Mouse (Mus musculus): ENCODE data around the gene Aldh1a2. TPM values are rescaled to one million over a fixed set of nuclear protein-coding genes. Genes with fewer than 3 reads are reported as not detected.
A peak's percentile ranks its signal among the peaks of the same experiment; 100 is the strongest.

Aldh1a2 gene
- polyA plus RNA-seq, 1 experiment from 2014 or later, result 24.3 TPM

DNA sequence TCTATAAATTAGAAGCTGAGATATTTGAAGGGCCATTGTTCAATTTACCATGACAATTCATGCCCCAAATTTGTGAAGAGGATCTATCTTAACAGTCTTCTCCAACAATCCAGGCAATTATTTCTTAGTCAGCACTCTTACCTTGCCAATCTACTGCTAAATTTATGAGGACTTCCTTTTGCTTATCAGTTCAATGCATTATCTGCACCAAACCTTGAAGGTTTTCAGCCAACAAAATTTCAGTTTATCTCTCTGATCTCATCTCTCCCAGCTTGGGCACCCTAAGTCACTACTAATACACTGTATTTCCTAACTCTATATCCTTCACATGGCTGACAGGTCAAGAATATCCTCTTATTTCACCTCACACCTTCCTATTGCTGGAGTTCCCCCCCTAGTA is 30.3 kb upstream of the Aldh1a2 start:
- no peak overlapping the region for H3K4me2 ChIP-seq
- ATAC-seq (replicated peaks; ENCODE audit: insufficient number of reproducible peaks, insufficient read depth, low FRiP score, low read depth), result no peak

DNA sequence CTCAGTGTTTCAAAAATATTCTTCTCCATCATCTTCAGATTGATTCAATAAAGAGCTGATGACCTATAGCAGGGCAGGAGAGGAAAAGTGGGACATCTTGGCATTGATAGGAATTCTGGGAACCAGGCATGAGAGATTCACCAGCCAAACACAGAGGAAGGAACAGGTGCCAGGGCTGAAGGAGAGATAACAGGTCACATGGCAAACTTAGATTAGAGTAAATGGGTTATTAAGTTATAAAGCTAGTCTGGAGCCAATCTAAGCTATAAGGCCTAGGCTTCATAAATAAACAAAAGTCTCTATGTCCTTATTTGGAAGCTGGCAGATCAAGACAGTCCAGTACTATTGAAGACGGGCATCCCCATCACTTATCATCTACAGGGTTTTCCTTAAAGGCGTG is 29.8 kb upstream of the Aldh1a2 start:
- Histone ChIP-seq H3K9ac (no peak overlapping the region), H3K9me3 (replicated peaks) (no peaks in the 10 kb centered on the region)
- 83% methylated on average over 2 of the region's 2 CpGs for WGBS

More for the DNA sequence above, 30.3 kb upstream of the Aldh1a2 start:
- peaks cover 4% of the 10 kb centered on the region; the same call in 1 of the 2 replicates for H3K4me1 ChIP-seq (replicated peaks)
- H3K27me3 ChIP-seq, result no peaks in the 10 kb centered on the region
- no peaks in the 10 kb centered on the region for H3K9me3 ChIP-seq (replicated peaks)
- H3K9ac ChIP-seq, result no peak overlapping the region
- H3K36me3 ChIP-seq, result no peaks in the 10 kb centered on the region
- no peak overlapping the region for H3K4me3 ChIP-seq
- H3K27ac ChIP-seq, result no peak overlapping the region

DNA sequence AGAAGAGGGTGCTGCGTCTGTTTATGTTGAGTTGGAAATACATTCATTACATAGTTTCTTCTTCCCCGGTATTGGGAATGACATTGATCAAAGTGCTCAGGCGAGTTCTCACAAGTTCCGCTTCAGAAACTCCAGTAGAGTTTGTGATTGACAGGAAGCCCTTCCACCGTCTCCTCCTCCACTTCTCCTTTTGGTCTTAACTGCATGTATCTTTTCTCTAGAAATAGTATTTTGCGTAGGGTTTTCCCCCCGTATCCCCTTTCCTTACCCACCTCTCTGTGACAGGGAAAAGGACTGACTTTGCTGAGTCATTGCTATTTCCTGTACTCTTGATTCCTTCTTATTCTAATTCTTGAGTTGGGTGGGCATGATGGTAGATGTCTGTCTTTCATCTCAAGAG is 28.2 kb upstream of the Aldh1a2 start:
- Histone ChIP-seq H3K9me3 (replicated peaks) (no peaks in the 10 kb centered on the region), H3K4me2 (no peak overlapping the region), H3K4me3 (no peak overlapping the region), H3K27me3 (no peaks in the 10 kb centered on the region), H3K9ac (no peak overlapping the region), H3K36me3 (no peaks in the 10 kb centered on the region), H3K27ac (no peak overlapping the region), H3K4me1 (replicated peaks) (peaks cover 4% of the 10 kb centered on the region; the same call in 1 of the 2 replicates)
- WGBS, result 83% methylated on average over 7 of the region's 7 CpGs
- no peak for ATAC-seq (replicated peaks; ENCODE audit: insufficient number of reproducible peaks, insufficient read depth, low FRiP score, low read depth)

More for the DNA sequence above, 29.8 kb upstream of the Aldh1a2 start:
- ATAC-seq (replicated peaks; ENCODE audit: insufficient number of reproducible peaks, insufficient read depth, low FRiP score, low read depth), result no peak
- Histone ChIP-seq H3K36me3 (no peaks in the 10 kb centered on the region), H3K4me2 (no peak overlapping the region), H3K4me1 (replicated peaks) (peaks cover 4% of the 10 kb centered on the region; the same call in 1 of the 2 replicates), H3K4me3 (no peak overlapping the region), H3K27ac (no peak overlapping the region), H3K27me3 (no peaks in the 10 kb centered on the region)

DNA sequence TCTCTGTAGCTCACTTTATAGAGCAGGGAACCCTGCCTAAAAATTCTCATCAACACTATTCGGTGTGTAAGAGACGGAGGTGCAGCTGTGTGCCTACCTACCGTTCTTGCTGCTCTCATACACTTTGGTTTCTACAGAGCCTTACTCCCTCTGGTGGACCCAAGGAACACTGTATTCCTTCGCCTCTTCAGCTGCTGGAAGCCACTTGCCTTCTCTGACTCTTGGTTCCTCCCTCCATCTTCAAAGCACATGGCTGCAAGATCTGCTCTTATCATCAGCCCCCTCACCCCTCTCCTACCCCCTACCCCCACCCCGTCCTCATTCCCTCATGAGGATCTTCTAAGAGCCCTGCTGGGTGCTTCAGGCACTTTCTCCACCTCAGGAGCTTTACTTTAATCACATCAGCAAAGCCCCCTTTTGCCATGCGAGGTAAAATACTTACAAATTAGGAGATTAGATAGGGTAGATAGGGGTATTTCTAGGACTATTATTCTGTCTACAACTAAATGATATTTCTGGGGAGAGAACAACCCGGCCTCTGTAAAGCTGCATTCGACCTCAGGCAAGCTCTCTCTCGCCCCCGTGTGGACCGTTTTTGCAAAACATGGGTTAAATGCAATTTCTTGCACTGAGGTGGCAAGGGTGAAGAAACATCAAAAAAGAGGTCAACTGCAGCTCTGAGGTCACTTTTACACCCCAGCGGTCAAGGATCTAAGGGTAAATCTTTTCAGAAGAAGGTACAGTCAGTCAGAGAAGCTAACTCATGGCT is 26.8 kb upstream of the Aldh1a2 start:
- Histone ChIP-seq H3K9ac (no peak overlapping the region; the same call in 1 of the 2 replicates), H3K27me3 (no peaks in the 10 kb centered on the region), H3K4me3 (peak overlapping the region; percentile 24; the same call in 1 of the 2 replicates), H3K27ac (no peak overlapping the region), H3K36me3 (no peaks in the 10 kb centered on the region), H3K4me1 (replicated peaks) (peaks cover 4% of the 10 kb centered on the region; the same call in 1 of the 2 replicates), H3K9me3 (replicated peaks) (no peaks in the 10 kb centered on the region), H3K4me2 (peak overlapping the region; percentile 60)
- 0 out of 2 replicates have a peak, but pooled peaks have one; percentile 50 for ATAC-seq (replicated peaks; ENCODE audit: insufficient number of reproducible peaks, insufficient read depth, low FRiP score, low read depth)
- 4% methylated on average over 12 of the region's 12 CpGs for WGBS

DNA sequence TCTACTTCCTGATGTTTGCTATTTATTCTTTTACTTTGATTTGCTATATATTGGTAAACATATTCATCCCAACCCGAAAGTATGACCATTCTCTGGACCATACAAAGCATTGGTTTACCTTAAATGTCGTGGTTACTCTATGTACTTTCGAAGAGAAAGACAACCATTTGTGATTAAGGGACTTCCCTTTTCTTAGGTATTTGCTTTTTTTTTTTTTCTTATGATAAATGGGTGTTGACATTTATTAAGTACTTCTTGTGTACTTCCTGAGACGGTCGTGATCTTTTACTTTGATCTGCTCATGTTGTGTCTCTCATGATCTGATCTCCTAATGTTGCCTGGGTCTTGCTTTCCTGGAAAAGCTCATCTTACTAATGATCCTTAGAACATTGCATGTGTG is 16.8 kb upstream of the Aldh1a2 start:
- Histone ChIP-seq H3K27me3 (no peaks in the 10 kb centered on the region; the same call in 1 of the 2 replicates), H3K9ac (no peak overlapping the region), H3K36me3 (no peaks in the 10 kb centered on the region), H3K27ac (no peak overlapping the region), H3K9me3 (replicated peaks) (no peaks in the 10 kb centered on the region), H3K4me2 (no peak overlapping the region), H3K4me1 (replicated peaks) (no peaks in the 10 kb centered on the region), H3K4me3 (no peak overlapping the region)
- 82% methylated on average over 5 of the region's 5 CpGs for WGBS
- no peak for ATAC-seq (replicated peaks; ENCODE audit: insufficient number of reproducible peaks, insufficient read depth, low FRiP score, low read depth)

GRCm38 (mm10) chr9:71202265-71202664 is 13.3 kb upstream of the Aldh1a2 start:
- Histone ChIP-seq H3K4me1 (replicated peaks) (no peaks in the 10 kb centered on the region), H3K4me3 (no peak overlapping the region), H3K9me3 (replicated peaks) (no peaks in the 10 kb centered on the region), H3K27me3 (no peaks in the 10 kb centered on the region; the same call in 1 of the 2 replicates), H3K4me2 (no peak overlapping the region), H3K27ac (no peak overlapping the region), H3K36me3 (no peaks in the 10 kb centered on the region), H3K9ac (no peak overlapping the region)
- WGBS, result 69% methylated on average over 4 of the region's 4 CpGs
- no peak for ATAC-seq (replicated peaks; ENCODE audit: insufficient number of reproducible peaks, insufficient read depth, low FRiP score, low read depth)

- Histone ChIP-seq H3K36me3 (no peaks in the 10 kb centered on the region), H3K4me3 (no peak overlapping the region), H3K9me3 (replicated peaks) (no peaks in the 10 kb centered on the region), H3K4me1 (replicated peaks) (no peaks in the 10 kb centered on the region), H3K4me2 (no peak overlapping the region), H3K27me3 (peaks cover 30% of the 10 kb centered on the region), H3K27ac (no peak overlapping the region), H3K9ac (no peak overlapping the region)
- WGBS, result 46% methylated on average over 3 of the region's 3 CpGs
- ATAC-seq (replicated peaks; ENCODE audit: insufficient number of reproducible peaks, insufficient read depth, low FRiP score, low read depth), result no peak
Measured at GRCm38 (mm10) chr9:71209299-71209698, 6.3 kb upstream of the Aldh1a2 start.

DNA sequence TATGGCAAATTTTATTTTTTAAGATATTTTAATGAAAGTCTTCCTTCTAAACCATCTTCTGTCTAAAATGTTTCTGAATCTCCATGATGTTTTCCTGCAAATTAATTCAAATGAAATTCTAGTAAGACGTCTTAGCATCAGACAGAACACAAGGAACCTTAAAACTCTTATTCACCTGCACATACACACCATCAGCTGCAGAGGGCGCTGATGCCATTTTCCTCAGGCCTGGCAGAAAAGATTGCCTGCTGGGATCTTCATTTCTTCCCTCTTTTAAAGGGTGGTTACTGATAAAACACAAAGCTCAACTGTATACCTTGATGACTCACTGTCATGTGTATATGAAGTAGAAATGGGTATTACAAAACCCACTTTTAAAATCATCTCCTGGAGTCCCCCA is 4.7 kb upstream of the Aldh1a2 start:
- Histone ChIP-seq H3K27me3 (peaks cover 45% of the 10 kb centered on the region), H3K4me3 (no peak overlapping the region), H3K27ac (no peak overlapping the region), H3K4me1 (replicated peaks) (peaks cover 8% of the 10 kb centered on the region), H3K36me3 (no peaks in the 10 kb centered on the region), H3K9ac (no peak overlapping the region), H3K4me2 (no peak overlapping the region), H3K9me3 (replicated peaks) (no peaks in the 10 kb centered on the region)
- ATAC-seq (replicated peaks; ENCODE audit: insufficient number of reproducible peaks, insufficient read depth, low FRiP score, low read depth), result no peak
- WGBS, result 6% methylated on average over 2 of the region's 2 CpGs

DNA sequence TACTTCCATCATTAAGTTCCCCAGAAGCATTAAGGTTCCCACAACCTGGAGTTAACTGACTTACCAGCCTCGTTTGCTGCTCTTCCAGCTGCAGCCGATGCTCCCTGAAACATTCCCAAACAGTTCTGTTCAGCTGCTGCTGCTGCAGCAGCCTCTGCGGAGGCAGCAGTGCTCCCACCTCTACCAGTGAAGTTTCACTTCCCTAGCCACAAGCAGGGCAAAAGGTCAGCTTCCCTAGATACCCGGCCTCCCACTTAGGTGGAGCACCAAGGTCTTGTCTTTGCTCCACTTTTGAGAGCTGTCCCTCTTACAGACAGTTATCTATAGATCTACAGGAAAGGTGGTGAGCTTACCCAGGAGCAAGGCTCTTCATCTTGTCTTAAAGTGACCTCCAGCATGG is 2.0 kb upstream of the Aldh1a2 start:
- H3K27ac ChIP-seq, result no peak overlapping the region
- no peaks in the 10 kb centered on the region for H3K36me3 ChIP-seq
- no peaks in the 10 kb centered on the region for H3K9me3 ChIP-seq (replicated peaks)
- no peak overlapping the region for H3K4me3 ChIP-seq
- no peak overlapping the region for H3K9ac ChIP-seq
- H3K27me3 ChIP-seq, result peaks cover 64% of the 10 kb centered on the region
- peaks cover 14% of the 10 kb centered on the region for H3K4me1 ChIP-seq (replicated peaks)
- no peak overlapping the region for H3K4me2 ChIP-seq
- ATAC-seq (replicated peaks; ENCODE audit: insufficient number of reproducible peaks, insufficient read depth, low FRiP score, low read depth), result no peak
- WGBS, result 25% methylated on average over 4 of the region's 4 CpGs

DNA sequence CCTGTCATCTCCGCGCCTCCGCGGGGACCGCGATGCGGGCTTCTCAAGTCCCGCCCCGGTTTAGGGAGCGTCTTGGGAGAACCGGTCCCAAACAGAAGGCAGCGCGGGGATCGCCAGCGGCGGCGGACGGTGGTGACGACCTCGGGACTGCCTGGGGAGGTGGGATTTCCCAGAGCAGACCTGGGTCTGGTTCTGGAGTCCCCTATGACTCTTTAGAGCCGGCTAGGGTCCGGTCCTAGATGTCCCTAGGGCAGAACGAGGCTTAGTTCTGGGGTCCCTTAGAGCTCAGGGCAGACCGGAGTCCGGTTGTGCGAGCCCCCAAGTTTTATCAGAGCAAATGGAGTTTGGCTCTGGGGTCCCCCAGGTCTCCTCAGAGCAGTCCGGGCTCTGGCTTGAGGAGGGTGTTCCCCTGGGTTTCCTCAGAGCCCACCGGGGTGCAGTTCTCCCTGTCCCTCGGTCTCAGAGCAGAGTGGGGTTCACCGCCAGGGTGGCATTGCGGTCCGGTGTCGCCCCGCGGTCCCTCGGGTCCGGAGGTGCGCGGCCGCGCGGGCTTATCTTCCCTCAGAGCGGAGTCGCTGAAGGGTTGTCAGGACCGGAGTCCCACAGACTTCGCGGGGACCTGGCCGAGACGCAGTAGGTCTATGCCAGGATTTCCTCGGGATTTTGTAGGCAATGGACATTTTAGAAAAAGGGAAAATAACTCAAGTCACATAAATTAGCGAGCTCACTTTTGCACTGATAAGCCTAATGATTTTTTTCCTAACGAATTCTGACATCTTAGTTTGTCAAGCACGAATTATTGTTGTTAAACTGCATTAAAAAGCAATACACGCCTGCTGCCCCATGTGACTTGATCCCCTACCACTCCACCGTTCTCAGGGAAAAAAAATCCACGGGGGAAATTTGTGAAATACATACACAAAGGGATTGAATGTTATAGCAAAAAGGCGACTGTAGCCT is 727 bp downstream of the Aldh1a2 start:
- Histone ChIP-seq H3K9me3 (replicated peaks) (no peaks in the 10 kb centered on the region), H3K36me3 (no peaks in the 10 kb centered on the region), H3K4me1 (replicated peaks) (peaks cover 14% of the 10 kb centered on the region), H3K4me3 (peak overlapping the region; percentile 55), H3K27ac (no peak overlapping the region), H3K9ac (peak overlapping the region; percentile 43; the same call in 1 of the 2 replicates), H3K27me3 (peaks cover 69% of the 10 kb centered on the region), H3K4me2 (peak overlapping the region; percentile 85)
- 1% methylated on average over 57 of the region's 57 CpGs for WGBS
- ATAC-seq (replicated peaks; ENCODE audit: insufficient number of reproducible peaks, insufficient read depth, low FRiP score, low read depth), result peak; percentile 39; the same call in 1 of the 2 replicates
